Mouse (Mus musculus) cerebellum, adult 11-12 months (tissue): ENCODE data around the gene Arfgap3.
A peak's percentile ranks its signal among the peaks of the same experiment; 100 is the strongest.
"Not testable (repeated sequence)": the region's sequence is repeated elsewhere in the genome, so short reads cannot be mapped to it uniquely, and the experiment has no call there.

Experiments used
- DNase-seq: peaks from one replicate; pipeline ENCODE4 v3.0.0; 2022

Gene Arfgap3

DNA sequence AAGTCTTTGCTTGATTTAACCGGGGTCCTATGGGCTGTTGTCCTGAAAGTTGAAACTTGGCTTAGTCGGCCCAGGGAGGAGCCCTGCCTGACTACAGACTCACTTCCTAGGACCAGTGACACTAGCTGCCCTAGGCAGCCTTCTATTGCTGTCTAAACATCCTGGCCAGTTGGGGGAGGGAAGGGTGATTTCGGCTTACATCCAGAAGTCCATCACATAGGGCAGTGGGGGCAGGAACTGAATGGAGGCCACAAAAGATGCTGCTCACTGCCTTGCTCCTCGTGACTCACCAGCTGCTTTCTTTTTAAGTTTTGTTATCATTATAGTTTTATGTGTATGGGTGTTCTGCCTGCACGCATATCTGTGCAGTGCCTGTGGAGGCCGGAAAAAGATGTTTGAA lies 56.9 kb downstream of the Arfgap3 start:
- no peak for DNase-seq

DNA sequence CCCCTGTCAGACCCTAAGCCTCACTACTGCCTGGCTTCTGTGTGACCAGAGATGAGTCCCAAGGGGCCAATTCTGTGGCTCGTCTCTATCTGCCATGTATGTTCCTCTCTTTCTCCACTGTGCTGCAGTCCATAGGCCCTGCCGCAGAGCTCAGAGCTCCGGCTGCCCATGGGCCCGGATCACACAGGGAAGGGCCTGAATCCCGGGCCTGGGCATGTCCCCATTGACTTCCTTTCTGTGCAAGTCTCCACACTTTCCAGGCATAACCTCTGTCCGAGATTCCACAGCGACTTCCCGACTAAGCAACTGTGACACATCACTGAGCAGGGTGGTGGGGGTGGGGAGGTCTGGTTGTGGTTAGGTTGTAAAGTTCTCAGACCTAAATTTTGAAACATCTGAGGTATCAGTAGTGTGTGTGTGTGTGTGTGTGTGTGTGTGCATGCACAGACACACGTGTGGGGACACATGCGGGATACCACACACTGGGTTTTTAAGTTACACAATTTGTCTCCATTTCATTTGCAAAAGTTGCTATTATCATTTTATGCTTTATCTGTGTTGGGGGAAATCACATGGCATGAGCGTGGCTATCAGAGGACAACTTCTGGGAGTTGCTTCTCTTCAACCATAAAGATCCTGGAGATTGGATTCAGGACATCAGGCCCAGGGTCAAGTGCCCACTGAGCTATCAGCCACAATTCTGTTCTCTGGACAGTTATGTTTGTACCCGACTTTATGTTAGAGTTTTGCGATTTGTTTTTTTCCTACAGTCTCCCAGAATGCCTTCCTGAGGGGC lies 57.6 kb downstream of the Arfgap3 start:
- no peak for DNase-seq

DNA sequence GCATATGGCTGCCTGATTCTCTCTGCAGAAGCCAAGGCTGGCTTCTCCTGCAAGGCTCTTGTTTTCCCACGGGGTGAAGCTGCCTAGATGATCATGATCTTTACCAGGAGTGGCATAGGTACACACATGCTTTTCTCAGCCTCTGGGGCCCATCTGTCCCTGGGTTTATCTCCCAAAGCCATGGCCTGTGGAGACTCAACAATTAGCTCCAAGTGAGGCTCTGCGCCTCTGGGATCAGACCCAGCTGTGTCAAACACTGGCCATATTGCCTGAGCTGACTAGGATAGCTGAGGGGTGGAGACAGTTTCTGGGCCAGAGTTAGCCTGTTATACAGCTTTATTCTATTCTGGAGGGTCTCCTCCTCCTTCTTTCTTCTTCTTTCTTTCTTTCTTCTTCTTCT lies 59.1 kb downstream of the Arfgap3 start:
- no peak for DNase-seq

DNA sequence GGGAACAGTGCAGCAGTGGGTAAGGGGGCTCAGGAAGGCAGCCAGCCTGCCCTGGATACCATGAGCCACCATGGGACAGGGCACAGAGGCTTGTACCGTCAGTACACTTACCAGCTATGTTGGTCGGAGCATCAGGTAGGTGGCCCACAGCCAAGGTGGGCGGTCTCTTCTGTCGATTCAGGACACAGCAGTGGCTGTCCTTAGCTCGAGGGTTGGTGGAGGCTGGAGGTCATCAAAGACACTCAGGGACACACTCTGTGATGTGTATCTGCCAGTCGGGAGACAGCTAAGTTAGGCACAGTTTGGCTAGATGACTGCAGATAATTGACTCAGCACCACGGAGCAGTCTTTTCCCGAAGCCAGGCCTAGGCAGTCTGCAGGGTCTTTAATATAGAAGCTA lies 65.2 kb downstream of the Arfgap3 start:
- no peak for DNase-seq

DNA sequence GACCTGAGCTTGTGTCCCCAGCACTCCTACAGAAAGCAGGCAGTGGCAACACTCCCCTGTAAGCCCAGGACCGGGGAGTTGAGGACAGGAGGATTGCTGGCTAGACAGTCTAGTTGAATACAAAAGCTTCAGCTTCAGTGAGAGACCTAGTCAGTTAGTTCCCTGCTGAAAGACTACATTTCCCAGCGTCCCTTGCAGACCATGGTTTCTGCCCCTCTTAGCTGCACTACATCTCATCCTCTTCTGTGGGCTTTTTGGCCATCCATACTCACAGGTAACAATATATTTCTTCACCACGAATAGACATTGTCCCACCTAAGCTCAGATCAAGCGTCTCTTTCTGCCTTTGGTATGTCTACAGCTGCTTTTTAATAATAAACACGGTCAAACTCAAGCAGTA lies 67.7 kb downstream of the Arfgap3 start:
- DNase-seq: no peak

DNA sequence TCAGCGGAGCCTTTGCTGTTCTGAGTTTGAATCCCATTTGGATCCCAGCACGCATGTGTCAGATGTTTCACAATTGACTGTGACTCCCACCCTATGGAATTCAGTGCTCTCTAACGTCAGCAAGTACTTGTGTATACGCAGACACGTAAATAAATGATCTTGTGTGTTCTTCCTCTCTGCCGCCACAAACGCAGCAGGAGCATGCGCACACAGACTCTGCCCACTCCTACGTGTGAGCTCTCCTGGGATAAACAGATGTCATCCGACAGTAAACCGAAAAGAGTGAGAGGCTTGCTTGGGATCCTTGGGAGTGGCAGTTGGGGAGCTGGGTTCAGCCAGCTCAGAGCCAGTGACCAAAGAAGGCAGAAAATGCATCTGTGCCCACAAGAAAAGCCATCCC lies 68.7 kb downstream of the Arfgap3 start:
- DNase-seq: no peak

DNA sequence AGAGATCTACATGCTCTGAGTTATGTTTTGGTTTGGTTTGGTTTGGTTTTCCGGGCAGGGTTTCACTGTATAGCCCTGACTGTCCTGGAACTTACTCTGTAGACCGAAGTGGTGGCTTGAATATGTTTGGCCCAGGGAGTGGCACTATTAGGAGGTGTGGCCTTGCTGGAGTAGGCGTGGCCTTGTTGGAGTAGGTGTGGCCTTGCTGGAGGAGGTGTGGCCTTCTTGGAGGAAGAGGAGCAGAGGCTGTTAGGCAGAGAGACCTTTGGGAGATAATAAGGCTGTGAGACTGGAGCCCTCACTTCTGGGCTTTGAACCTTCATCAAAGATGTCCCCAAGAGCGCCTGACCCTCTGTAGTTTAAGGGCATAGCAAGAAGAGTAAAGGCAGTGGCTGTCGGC lies 71.5 kb downstream of the Arfgap3 start:
- no peak for DNase-seq

DNA sequence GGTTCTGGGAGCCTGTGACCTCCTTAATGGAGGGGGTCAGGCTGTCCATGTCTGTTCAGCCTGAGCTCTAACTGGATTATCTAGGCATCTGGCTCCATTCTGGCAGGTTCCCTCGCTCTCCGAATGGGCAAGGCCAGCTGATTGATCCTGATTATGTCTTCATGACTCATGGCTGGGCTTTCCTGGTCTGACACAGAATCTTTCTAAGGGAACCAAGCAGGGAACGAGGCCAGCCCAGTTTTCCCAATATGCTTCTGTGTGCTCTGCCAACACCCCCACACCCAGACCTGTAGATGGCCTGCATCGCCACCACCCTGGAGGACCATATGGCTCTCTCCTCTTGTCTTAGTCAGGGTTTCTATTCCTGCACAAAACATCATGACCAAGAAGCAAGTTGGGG lies 72.6 kb downstream of the Arfgap3 start:
- peak; percentile 66 for DNase-seq

DNA sequence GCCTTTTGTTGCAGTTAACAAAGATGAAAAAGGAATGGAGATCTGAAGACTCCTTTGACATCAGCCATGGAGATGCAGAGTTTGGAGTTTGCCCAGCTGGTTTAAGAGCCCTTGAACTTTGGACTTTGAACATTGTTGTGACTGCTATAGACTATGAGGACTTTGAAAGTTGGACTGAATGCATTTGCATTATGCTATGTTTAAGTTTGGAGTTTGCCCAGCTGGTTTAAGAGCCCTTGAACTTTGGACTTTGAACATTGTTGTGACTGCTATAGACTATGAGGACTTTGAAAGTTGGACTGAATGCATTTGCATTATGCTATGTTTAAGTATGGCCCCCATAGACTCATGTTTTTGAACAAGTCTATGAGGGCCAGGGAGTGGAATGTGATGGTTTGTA lies 75.8 kb downstream of the Arfgap3 start:
- not testable (repeated sequence) for DNase-seq

DNA sequence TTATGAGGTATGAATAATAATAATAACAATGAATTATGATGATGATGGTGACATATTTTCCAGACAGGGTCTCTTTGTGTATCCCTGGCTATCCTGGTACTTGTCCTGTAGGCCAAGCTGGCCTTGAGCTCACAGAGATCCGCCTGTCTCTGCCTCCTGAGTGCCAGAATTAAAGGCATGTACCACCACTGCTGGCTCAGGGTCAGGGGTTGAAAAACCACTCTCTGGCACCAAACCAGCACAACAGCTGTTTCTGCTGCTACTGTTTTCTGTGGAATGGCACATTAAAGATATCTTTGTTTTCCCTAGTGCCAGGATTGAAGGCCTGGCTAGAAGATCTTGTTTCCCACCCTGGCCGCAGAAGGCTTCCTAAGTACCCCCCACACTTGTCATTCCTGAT lies 77.0 kb downstream of the Arfgap3 start:
- no peak for DNase-seq

DNA sequence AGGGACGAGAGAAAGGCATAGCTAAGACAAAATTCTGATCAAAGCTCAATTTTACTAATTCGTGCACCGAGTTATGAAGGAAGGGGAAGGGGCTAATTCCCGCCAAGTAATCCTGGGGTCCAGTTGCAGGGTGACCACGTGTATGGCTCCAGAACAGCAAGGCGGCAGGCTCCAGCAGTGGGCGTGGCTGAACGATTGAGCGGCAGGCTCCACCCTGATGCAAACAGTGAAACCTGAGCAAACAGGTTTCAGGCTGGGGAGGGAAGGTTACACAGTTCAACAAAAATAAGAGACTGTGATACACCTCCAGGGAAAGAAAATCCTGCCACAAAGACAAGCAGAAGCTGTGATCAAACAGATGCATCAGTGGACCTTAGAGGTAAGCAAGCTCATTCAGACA lies 78.8 kb downstream of the Arfgap3 start:
- not testable (repeated sequence) for DNase-seq

DNA sequence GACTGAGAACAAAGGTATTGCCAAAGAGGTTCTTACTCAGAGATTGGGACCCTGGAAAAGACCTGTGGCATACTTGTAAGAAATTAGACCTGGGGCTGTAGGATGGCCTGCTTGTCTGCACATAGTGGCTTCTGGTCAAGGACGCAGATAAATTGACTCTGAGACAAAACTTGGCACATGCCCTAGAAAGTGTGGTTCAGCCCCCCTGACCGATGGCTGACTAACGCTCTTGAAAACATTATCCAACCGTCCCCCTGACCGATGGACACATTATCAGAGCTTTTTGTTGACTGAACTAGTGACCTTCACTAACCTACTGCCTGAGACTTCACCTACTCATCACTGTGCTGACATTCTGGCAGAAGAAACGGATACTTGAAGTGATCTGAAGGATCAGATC lies 80.1 kb downstream of the Arfgap3 start:
- not testable (repeated sequence) for DNase-seq

DNA sequence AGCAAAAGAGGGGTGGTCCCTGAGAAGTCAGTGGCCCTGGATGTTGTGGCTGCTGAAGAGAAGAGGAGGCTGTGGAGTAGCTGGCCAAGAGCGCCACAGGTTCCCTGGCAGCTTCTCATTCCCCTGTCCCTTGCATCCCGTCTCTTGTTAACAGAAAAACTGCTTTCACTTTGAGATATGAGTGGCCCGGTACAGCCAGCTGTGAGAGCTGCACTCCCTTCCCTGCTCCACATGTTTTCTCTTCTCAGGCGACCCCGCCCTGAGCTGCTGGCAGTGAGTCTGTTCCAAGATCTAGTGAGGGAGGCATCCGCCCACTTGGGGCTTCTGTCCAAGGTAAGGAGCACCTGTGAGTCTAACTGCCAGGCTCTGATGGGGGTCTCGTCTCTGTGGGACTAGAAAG lies 81.6 kb downstream of the Arfgap3 start:
- DNase-seq: not testable (repeated sequence)

DNA sequence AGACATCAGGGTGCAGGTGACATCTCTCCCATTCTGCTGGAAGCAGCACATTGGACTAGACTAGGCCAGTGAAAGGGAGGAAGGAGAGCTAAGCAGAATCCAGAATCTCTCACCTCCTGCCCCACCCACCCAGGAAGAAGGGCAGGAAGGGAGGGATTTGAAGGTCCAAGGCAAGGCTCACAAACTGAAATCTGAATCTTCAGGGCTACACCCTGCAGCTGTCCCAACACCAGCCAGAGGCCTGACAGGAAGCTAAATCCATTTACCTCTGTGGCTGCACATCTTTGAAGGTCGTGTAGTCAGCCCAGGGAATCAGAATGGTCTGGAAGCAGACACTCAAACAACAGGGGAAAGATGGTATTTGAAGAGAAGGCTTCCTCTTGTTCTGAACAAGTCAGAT lies 84.8 kb downstream of the Arfgap3 start:
- DNase-seq: no peak

DNA sequence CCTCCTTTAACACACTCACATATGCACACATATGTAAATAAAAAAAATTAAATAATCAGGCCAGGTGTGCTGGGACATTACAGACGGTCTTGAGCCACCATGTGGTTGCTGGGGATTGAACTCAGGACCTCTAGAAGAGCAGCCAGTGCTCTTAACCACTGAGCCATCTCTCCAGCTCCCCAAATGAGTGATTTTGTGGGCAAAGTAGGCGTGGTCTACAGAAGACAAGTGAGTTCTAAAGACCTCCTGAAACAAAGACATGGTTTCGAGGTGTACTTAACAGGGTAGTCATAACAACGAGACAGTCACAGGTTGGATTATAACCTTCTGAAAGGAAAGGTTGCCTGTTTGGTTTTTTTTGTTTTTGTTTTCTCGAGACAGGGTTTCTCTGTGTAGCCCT lies 86.6 kb downstream of the Arfgap3 start:
- DNase-seq: no peak

DNA sequence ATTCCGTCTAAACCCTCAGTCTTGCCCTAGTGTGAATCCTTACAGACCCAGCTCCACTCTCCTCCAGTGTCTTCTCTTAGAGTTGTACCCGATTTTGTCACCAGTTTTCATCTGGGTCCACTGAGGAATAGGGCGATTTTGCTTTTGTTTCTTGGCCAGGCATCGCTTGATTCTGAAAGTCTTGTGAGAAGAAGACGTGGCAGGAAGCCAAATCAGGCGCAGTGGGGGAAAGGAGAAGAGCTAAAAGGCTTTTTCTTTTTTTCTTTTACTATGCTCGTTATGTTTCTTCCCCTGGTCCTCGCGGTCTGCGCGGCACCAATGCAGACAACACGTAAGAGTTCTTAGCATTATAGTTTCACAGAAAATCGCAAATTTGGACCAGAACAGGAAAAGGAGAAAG lies 92.1 kb downstream of the Arfgap3 start:
- no peak for DNase-seq

DNA sequence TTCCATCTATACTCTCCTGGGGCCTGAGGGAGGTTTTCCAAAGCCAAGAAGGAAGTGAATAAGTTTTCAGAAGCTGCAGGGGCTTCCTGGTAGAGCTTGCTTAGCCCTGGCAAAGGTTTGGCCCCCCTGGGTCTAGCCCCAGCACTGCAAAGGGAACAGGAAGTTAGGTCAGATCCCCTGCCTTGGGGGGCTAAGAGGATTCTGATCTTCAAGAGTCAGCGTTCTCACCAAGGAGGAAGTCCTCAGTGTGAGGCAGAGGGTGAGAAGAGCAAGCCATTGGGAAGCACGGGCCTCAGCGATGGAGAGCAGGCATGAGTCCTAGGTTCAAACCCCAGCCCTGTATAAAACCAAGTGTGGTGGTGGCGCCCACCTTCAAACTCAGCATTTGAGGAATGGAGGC lies 93.6 kb downstream of the Arfgap3 start:
- DNase-seq: no peak

DNA sequence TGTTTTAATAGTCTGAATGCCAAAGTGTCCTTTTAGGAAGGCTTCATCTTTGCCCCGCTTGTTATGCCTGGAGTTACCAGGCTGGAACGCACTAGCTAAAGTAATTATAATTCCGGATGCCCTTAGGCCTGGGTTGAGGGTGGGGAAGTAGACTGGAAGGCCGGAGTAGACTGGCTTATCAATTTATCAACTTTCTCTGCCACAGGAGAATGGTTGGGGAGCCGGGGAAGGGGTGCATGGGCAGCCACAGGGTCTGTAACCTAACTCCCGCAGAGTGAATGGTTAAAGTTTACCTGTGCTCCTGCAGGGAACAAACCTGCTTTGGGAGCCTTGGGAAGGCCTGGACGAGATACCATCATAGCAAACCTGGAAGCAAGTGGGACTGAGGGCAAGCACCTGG lies 94.1 kb downstream of the Arfgap3 start:
- no peak for DNase-seq

DNA sequence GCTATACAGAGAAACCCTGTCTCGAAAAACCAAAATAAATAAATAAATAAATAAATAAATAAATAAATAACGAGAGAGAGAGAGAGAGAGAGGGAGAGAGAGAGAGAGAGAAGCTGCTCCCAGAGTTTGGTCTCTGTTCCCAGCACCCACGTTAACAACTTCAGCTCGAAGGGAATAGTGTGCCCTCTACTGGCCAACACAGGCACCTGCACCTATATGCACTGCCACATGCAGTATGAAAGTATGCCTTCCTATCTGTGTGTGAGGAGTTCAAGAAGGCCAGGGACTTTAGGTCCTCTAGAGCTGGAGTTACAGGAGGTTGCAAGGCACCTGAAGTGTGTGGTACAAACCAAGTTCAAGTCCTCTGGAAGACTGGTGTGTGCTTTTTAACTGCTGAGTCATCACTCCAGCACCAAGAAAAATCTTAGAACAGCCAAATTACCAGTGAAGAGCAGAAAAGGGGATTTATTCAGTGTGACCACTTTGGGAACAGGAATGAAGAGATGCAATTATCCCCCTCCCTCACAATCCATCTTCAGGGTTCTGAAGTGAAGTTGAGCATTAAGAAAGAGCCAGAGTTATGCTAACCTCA lies 94.8 kb downstream of the Arfgap3 start:
- DNase-seq: no peak

DNA sequence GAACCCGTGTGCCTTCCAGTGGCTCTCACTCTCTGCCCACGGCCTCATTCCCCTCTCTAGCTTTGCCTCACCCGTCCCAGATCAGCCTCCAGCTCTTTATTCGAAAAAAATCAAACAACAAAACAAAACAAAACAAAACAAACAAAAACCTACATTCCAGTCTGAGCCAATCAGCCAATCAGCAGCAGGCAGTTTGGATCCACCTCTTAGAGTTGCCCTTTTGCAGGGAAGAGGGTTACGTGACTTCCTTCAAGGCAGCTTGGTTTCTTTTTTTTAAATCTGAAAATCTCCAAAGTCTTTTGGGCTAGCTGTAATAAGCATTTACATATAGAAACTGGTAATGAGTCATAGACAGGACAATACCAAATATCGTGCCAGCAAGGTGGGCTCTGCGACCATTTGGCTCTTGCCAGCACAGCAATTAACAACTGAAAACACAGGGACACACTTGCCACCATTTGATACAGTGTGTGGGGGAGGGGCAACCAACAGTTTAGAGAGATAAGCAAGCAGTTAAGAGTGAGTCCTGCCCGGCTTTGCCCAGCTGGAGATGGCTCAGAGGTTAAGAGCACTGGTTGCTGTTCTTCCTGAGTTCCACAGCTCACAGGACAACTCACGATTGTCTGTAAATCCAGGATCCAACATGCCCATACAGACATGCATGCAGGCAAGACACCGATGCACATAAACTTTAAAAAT lies 95.5 kb downstream of the Arfgap3 start:
- DNase-seq: no peak

DNA sequence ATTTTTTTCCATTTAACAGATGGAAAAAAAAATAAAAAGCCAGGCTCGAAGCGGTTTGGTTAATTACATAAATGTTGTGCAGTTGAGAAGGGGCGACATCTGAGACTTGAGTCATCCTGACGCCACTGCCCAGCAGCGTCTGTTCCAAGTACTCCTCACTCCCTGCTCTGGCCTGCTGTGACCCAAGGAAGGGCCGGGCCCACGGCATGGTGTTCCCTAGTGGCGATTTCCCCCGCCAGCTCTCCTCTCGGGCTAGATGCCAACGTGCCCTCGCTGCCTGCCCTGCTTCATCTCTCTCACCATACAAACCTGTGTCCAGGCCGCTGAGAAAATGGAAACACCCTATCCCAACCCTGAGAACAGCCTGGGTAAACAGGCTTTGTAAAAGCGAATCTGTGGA lies 98.0 kb downstream of the Arfgap3 start:
- no peak for DNase-seq

DNA sequence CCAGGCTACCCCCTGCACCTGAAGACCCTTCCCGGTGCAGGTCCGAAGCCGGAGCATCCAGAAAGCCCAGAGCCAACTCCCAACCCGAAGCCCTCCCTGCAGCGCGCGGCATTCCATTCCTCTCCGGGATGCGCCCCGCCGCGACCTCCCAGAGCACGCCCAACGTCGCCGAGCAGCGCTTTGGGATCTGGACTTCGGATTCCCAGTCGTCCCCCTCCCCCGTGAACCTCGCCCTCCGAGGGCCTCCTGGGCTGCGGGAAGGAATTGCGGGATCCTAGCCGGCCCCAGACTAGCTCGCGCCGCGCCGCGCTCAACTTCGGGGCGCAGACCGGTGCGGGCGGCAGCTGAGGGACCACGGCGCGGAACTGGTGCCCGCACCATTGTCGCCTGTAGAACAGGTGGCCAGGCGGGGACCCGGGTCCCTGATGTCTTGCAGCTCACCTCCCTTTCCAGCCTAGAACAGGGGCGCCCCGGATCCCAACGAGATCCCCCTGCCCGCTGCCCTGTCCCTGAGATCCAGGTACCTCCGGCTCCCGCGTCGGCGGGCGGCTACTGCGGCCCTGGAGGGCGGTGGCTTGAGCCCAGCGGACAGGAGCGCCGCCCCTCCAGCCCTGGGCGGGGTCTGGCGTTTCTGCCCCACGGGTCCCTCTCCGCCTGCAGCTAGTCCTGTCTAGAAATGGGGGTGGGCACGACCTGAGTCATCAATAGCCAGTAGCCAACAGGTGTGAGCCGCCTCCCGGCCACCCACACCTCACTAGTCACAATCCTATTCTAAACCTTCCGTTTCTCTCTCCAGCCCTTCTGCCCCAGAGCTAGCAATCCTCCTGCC lies 98.7 kb downstream of the Arfgap3 start, which contains the start of gene A4galt:
Gene A4galt, minus strand, starts transcription at position 599 of the 829 bp plus-strand sequence.
- DNase-seq: no peak

DNA sequence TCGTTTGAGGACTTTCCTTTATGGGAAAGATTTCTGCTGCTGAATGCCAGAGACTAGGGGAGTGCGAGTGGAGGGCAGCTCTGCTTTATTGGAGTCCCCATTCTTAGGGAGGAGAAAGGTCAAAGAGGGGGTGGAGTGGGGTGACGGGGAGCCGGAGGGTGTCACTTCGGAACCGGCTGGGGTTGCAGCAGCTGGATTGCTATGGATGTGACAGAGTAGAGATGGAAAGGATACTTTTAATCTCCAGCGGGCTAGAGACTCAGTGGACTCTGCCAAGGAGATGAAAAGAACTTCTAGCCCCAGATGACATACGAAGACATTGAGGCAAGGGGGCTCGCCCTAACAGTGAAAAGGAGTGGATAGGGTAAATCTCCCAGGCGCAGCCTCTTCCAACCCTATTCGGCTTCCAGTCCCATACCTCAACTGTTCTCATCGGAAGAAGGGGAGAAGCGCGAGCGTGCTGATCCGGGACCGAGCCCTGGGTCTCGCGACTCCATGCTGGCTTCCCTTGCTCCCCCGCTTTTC lies 99.3 kb downstream of the Arfgap3 start:
- no peak for DNase-seq
